Mouse (Mus musculus): ENCODE results near the gene Ssmem1. TPM values are rescaled to one million over a fixed set of nuclear protein-coding genes. Genes with fewer than 3 reads are reported as not detected.

Ssmem1 gene
- not detected in 2 replicates for polyA plus RNA-seq (2015; fragmentation: Nextera tagmentation; extraction: Ambion mirVana)

DNA sequence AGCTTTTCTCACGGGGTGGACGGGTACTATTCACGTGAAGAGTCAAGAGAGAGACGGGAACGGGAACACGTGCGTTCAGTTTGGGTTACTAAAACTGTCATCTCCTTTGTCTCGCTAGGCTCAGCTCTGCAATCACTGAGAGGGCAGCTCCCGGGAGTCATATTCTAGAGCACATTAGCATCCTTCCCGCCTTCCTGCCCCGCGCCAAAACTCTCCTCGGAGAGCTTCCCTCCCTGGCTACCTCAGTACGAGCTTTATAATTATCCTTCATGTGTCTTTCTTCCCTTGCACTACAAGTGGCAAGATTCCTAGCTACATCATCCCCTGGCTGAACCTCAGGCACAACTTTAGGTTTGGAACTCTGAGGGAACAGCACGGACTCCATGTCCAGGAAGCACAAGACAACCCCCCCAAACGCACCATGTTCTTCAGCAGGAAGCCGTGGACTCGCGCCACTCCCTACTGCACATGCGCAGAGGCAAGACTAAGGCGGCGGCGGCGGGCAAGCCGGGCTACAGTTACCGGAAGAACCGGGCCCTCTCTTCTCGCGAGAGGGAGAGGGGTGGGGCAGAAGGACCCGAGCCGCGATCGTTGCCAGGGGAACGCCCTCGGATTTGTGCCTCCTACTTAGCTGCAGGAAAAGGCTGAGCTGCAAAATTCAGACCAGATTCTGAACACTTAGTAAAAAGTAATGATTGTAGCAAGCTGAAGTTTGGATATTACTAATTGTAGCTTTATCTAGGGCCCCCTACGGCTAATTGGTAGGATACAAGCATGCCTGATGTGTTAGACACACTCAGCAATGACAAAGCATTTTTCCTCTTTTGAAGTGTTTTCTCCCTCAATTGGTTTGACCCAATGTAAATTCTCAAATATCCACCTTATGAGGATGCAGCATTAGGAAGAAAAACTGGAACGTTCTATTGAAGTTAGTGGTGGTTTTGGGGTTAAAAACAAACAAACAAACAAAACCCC lies at the start of gene Ssmem1, which contains the start of gene Tmem209:
TSS of gene Ssmem1 (plus strand) at position 585 of the 975 bp plus-strand sequence.
TSS of gene Tmem209 (minus strand) at position 519 of the 975 bp plus-strand sequence.
- DNase-seq (peak; percentile 99), ATAC-seq (peak; percentile 100)
- TF ChIP-seq CTCF (IDR thresholded peaks at IDR 0.05; ENCODE audit: low read depth) (no peak), EP300 (IDR thresholded peaks at IDR 0.05; ENCODE audit: low read depth) (peak; percentile 82)
- Histone ChIP-seq H3K9ac (replicated peaks) (peak within 1 kb of the TSS; percentile 73), H3K36me3 (replicated peaks; ENCODE audit: insufficient read depth, low read length) (peaks cover 12% of the 10 kb centered on the region), H3K4me3 (ENCODE audit: low read depth, low read length) (peak within 1 kb of the TSS; percentile 64), H3K9me3 (ENCODE audit: low read length) (no peaks in the 10 kb centered on the region), H3K27me3 (ENCODE audit: insufficient read depth, low read length) (no peaks in the 10 kb centered on the region), H3K27ac (ENCODE audit: low read depth) (peak within 1 kb of the TSS; percentile 84), H3K4me1 (ENCODE audit: insufficient read depth) (peaks cover 5% of the 10 kb centered on the region), H3K4me2 (ENCODE audit: low read depth, low read length) (peak within 1 kb of the TSS; percentile 75)
- under 1% methylated on average over 37 of the region's 37 CpGs for WGBS (ENCODE audit: insufficient replicate concordance)

GRCm38 (mm10) chr6:30460750-30461446 lies 48.8 kb upstream of the Ssmem1 start:
- DNase-seq (peak; percentile 68), ATAC-seq (peak; percentile 88)
- no peaks in the 10 kb centered on the region for H3K36me3 ChIP-seq (replicated peaks; ENCODE audit: insufficient read depth, low read length)
- peak overlapping the region; percentile 82 for H3K4me2 ChIP-seq (ENCODE audit: low read depth, low read length)
- no peak overlapping the region for H3K9ac ChIP-seq (replicated peaks)
- H3K27ac ChIP-seq (ENCODE audit: low read depth) = 0 out of 2 replicates have a peak overlapping the region, but pooled peaks have one; percentile 16
- no peak overlapping the region for H3K4me3 ChIP-seq (ENCODE audit: low read depth, low read length)
- H3K27me3 ChIP-seq (ENCODE audit: insufficient read depth, low read length) = peaks cover 7% of the 10 kb centered on the region; the same call in 1 of the 2 replicates
- H3K4me1 ChIP-seq (ENCODE audit: insufficient read depth) = peaks cover 21% of the 10 kb centered on the region
- WGBS (ENCODE audit: insufficient replicate concordance) = 32% methylated on average over 18 of the region's 19 CpGs
- TF ChIP-seq EP300 (IDR thresholded peaks at IDR 0.05; ENCODE audit: low read depth) (no peak), CTCF (IDR thresholded peaks at IDR 0.05; ENCODE audit: low read depth) (no peak)
- no peaks in the 10 kb centered on the region for H3K9me3 ChIP-seq (ENCODE audit: low read length)

DNA sequence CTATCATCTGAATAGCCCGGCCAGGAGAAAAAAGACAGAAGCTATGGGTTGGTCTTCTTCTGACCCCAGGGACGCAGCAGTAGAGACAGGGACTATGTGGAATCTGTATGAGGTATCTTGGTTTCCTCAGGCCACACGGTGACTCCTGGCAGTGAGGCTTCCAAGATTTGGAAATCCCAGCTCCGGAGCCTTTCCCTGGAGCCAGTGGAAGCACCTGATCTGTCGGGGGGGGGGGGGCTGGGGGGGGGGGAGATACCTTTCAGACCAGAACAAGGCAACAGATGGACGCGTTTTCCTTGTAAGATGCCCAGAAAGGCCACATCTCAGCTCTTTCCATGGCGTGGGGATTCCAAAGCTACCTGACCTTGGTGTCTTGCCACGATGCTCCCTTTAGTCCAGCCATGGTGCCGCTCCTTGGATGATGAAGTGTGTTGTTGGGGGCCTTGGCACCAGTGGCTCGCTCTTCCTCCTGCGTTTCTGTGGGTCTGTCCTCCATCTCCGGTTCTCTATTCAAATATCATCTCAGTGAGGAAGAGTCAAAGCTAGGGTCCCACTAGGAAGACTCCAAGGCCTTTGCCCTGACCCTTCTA lies 47.8 kb upstream of the Ssmem1 start:
- H3K9ac ChIP-seq (replicated peaks) = no peak overlapping the region
- ATAC-seq (no peak), DNase-seq (no peak)
- H3K27ac ChIP-seq (ENCODE audit: low read depth) = no peak overlapping the region
- WGBS (ENCODE audit: insufficient replicate concordance) = 68% methylated on average over 12 of the region's 13 CpGs
- H3K4me2 ChIP-seq (ENCODE audit: low read depth, low read length) = no peak overlapping the region
- H3K36me3 ChIP-seq (replicated peaks; ENCODE audit: insufficient read depth, low read length) = no peaks in the 10 kb centered on the region
- no peak overlapping the region for H3K4me3 ChIP-seq (ENCODE audit: low read depth, low read length)
- peaks cover 21% of the 10 kb centered on the region for H3K4me1 ChIP-seq (ENCODE audit: insufficient read depth)
- H3K9me3 ChIP-seq (ENCODE audit: low read length) = no peaks in the 10 kb centered on the region
- no peak for TF ChIP-seq EP300 (IDR thresholded peaks at IDR 0.05; ENCODE audit: low read depth)
- H3K27me3 ChIP-seq (ENCODE audit: insufficient read depth, low read length) = peaks cover 7% of the 10 kb centered on the region; the same call in 1 of the 2 replicates

- Histone ChIP-seq H3K9ac (replicated peaks) (no peak overlapping the region), H3K4me1 (ENCODE audit: insufficient read depth) (peaks cover 21% of the 10 kb centered on the region), H3K4me3 (ENCODE audit: low read depth, low read length) (no peak overlapping the region), H3K36me3 (replicated peaks; ENCODE audit: insufficient read depth, low read length) (no peaks in the 10 kb centered on the region), H3K27ac (ENCODE audit: low read depth) (no peak overlapping the region), H3K27me3 (ENCODE audit: insufficient read depth, low read length) (peaks cover 7% of the 10 kb centered on the region; the same call in 1 of the 2 replicates), H3K4me2 (ENCODE audit: low read depth, low read length) (no peak overlapping the region), H3K9me3 (ENCODE audit: low read length) (no peaks in the 10 kb centered on the region)
- TF ChIP-seq CTCF (IDR thresholded peaks at IDR 0.05; ENCODE audit: low read depth) (no peak), EP300 (IDR thresholded peaks at IDR 0.05; ENCODE audit: low read depth) (no peak)
- ATAC-seq (no peak), DNase-seq (no peak)
- 25% methylated on average over 7 of the region's 7 CpGs for WGBS (ENCODE audit: insufficient replicate concordance)
Measured at GRCm38 (mm10) chr6:30462822-30463221, 46.8 kb upstream of the Ssmem1 start.

DNA sequence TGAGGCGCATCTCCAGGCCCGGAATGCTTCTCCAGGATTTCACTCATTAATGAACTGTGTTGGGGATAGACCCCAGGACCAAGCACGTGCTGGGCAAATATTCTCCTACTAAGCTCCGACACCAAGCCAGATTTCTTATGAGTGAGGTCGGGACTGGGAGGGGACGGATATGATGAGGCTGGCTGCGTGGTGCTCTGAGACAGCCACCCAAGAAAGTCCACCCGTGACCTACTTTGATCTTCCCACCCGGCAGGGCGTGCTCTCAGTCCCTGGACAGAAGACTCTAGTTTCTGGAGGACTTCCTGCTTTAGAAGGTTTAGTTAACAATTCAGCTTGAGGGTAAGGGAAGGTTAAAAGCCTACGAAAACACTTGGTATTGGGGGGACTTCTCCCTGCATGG lies 44.1 kb upstream of the Ssmem1 start:
- H3K9ac ChIP-seq (replicated peaks) = no peak overlapping the region
- no peaks in the 10 kb centered on the region for H3K9me3 ChIP-seq (ENCODE audit: low read length)
- peaks cover 10% of the 10 kb centered on the region for H3K4me1 ChIP-seq (ENCODE audit: insufficient read depth)
- ATAC-seq = no peak
- no peak for DNase-seq
- H3K36me3 ChIP-seq (replicated peaks; ENCODE audit: insufficient read depth, low read length) = no peaks in the 10 kb centered on the region
- no peak overlapping the region for H3K4me3 ChIP-seq (ENCODE audit: low read depth, low read length)
- TF ChIP-seq EP300 (IDR thresholded peaks at IDR 0.05; ENCODE audit: low read depth) = no peak
- TF ChIP-seq CTCF (IDR thresholded peaks at IDR 0.05; ENCODE audit: low read depth) = no peak
- 78% methylated on average over 11 of the region's 11 CpGs for WGBS (ENCODE audit: insufficient replicate concordance)
- no peak overlapping the region for H3K27ac ChIP-seq (ENCODE audit: low read depth)
- peaks cover 5% of the 10 kb centered on the region; the same call in 1 of the 2 replicates for H3K27me3 ChIP-seq (ENCODE audit: insufficient read depth, low read length)
- no peak overlapping the region for H3K4me2 ChIP-seq (ENCODE audit: low read depth, low read length)

All from liver, postnatal 0 days (tissue).